Mouse (Mus musculus): ENCODE measurements at regions not wholly inside any gene's neighbourhood (a gene's known extent, or its start where the extent isn't known, plus 50 kb on each side); places are given as distances from the start of the nearest gene placed in this dataset.
"Not testable (repeated sequence)": the region's sequence is repeated elsewhere in the genome, so short reads cannot be mapped to it uniquely, and the experiment has no call there.

GRCm38 (mm10) chr3:134330943-134331342, 94.7 kb downstream of the Cxxc4 start:
- DNase-seq (ENCODE audit: low spot score): no peak

- DNase-seq (ENCODE audit: low spot score): no peak
Observed at GRCm38 (mm10) chr3:134331499-134332153, 95.3 kb downstream of the Cxxc4 start.

- not testable (repeated sequence) for DNase-seq (ENCODE audit: low spot score)
Observed at GRCm38 (mm10) chr3:134339093-134339695, 102.9 kb downstream of the Cxxc4 start.

GRCm38 (mm10) chr3:134365948-134366347, 129.7 kb downstream of the Cxxc4 start:
- no peak for DNase-seq (ENCODE audit: low spot score)

GRCm38 (mm10) chr3:134366761-134367160, 130.5 kb downstream of the Cxxc4 start:
- no peak for DNase-seq (ENCODE audit: low spot score)

- DNase-seq (ENCODE audit: low spot score): no peak
Observed at GRCm38 (mm10) chr3:134368591-134368990, 132.3 kb downstream of the Cxxc4 start.

GRCm38 (mm10) chr3:134369126-134369525, 132.8 kb downstream of the Cxxc4 start:
- DNase-seq (ENCODE audit: low spot score): no peak

- DNase-seq (ENCODE audit: low spot score): no peak
Observed at GRCm38 (mm10) chr3:134379549-134379948, 143.3 kb downstream of the Cxxc4 start.

GRCm38 (mm10) chr3:134390472-134391336, 154.4 kb downstream of the Cxxc4 start:
- DNase-seq (ENCODE audit: low spot score): no peak

- DNase-seq (ENCODE audit: low spot score): peak; percentile 17
Observed at GRCm38 (mm10) chr3:134400395-134401090, 164.3 kb downstream of the Cxxc4 start.

- DNase-seq (ENCODE audit: low spot score): no peak
Observed at GRCm38 (mm10) chr3:134415606-134416328, 179.5 kb downstream of the Cxxc4 start.

- no peak for DNase-seq (ENCODE audit: low spot score)
Observed at GRCm38 (mm10) chr3:134427633-134428032, 191.3 kb downstream of the Cxxc4 start.

- DNase-seq (ENCODE audit: low spot score): no peak
Observed at GRCm38 (mm10) chr3:134466611-134467010, 230.3 kb downstream of the Cxxc4 start.

GRCm38 (mm10) chr3:134487280-134487679, 251.0 kb downstream of the Cxxc4 start:
- DNase-seq (ENCODE audit: low spot score): no peak

- DNase-seq (ENCODE audit: low spot score): no peak
Observed at GRCm38 (mm10) chr3:134489966-134490543, 253.8 kb downstream of the Cxxc4 start.

- no peak for DNase-seq (ENCODE audit: low spot score)
Observed at GRCm38 (mm10) chr3:134509702-134510101, 273.4 kb downstream of the Cxxc4 start.

- DNase-seq (ENCODE audit: low spot score): no peak
Observed at GRCm38 (mm10) chr3:134525795-134526194, 289.5 kb downstream of the Cxxc4 start.

GRCm38 (mm10) chr3:134560144-134560543, 268.7 kb upstream of the Tacr3 start:
- DNase-seq (ENCODE audit: low spot score): no peak

GRCm38 (mm10) chr3:134578759-134579158, 250.0 kb upstream of the Tacr3 start:
- no peak for DNase-seq (ENCODE audit: low spot score)

GRCm38 (mm10) chr3:134588630-134589029, 240.2 kb upstream of the Tacr3 start:
- DNase-seq (ENCODE audit: low spot score): no peak

GRCm38 (mm10) chr3:134602919-134603318, 225.9 kb upstream of the Tacr3 start:
- DNase-seq (ENCODE audit: low spot score): no peak
